Mouse (Mus musculus): ENCODE results near the gene Pard3.

Pard3 gene

DNA sequence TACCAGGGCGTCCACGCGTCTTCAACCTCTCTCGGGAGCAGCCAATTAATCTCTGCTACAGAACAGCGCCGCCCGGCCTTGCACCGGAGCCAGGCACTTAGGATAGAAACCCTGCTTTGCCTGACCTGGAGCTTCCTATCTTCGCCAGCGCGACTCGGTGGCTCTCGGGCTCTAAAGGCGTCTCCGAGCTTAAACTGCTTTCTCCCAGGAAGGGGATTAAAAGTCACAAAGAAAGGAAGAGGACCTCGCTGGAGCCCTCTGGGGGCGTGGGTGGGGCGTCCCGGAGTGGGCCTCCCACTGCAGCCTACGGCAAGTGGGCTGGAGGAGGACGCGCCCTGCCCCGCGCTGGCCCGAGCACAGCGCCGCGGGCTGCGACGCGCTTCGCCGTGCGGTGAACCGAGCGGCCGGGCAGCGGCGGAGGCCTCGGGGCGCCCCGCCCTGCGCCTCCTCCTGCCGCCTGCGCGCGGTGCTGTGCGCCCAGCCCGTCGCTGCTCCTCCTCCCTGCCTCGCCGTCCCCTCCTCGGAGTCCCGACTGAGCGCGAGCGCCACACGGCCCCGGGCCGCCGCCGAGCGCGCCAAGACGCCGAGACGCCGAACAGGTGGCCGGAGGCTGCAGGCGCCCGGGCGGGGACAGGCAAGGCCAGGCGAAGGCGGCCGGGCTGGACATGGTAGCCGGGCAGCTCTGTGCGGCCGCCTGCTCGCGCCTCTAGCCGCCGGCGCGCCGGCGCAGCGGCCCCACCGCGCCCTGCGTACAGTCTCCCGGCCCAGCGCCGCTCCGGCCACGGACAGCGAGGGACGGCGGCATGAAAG, at the start of gene Pard3:
Pard3 (plus strand) TSS at position 343 of the 810 bp plus-strand sequence.
- DNase-seq (ENCODE audit: low read depth), result no peak

DNA sequence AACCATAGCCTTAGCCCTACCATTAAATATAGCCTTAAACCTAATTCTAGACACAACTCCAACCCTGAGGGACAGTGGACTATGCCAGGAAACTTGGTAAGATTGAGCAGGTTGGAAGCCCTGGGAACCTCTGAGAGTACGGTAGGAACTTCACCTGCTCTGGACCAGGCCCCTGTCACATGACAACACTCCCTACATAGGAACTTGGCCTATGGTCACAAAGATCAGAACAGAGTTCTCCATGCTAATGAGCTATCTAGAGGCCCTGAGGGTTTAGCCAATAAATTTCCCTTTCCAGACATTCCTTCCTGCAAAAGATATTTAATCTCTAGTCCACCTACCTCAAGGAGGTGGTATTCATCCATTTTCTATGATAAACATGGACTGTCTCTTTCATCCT, 41.9 kb upstream of the Pard3 start:
- no peak for DNase-seq (ENCODE audit: low read depth)

GRCm38 (mm10) chr8:127025256-127025717, 38.4 kb upstream of the Pard3 start:
- no peak for DNase-seq (ENCODE audit: low read depth)

- DNase-seq (ENCODE audit: low read depth), result no peak
These were observed 37.9 kb upstream of the Pard3 start for GRCm38 (mm10) chr8:127025775-127026174.

- no peak for DNase-seq (ENCODE audit: low read depth)
These were observed 32.2 kb upstream of the Pard3 start for GRCm38 (mm10) chr8:127031476-127031875.

GRCm38 (mm10) chr8:127038928-127039327, 24.8 kb upstream of the Pard3 start:
- DNase-seq (ENCODE audit: low read depth), result no peak

DNA sequence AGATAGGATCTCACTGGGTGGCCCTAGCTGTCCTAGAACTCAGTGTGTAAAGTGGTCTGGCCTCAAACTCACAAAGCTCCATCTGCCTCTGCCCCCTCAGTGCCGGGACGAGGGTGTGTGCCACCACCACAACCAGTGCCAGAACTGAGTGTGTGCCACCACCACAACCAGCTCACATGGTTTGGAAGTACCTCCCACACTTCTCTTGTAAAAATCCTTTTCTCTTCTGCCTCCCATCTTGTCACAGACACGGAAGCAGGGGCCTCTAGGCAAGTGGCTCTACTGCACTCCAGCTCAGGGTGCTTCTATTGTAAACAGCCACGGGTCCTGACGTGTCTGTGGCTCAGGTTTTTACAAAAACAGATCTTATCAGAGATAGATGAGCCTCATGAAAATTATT, 13.7 kb upstream of the Pard3 start:
- no peak for DNase-seq (ENCODE audit: low read depth)

DNA sequence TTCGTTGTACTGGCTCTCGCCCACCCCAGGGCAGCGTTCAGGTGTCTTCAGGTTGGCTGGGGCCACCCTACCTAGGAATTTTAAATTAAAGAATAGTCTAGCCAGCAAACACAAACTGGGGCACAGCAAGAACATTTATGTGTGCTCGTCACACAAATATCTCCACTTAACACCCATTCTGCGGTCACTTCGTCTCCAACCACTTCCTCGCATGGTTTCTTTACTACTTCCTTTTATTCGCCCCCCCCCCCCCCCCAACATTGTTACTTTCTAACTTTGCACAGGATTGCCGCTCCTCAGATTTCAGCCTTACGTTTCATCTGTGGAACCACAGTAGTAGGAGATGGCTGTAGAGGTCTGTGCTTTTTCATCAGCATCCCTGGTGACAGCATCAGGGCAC, 11.6 kb upstream of the Pard3 start:
- no peak for DNase-seq (ENCODE audit: low read depth)

DNA sequence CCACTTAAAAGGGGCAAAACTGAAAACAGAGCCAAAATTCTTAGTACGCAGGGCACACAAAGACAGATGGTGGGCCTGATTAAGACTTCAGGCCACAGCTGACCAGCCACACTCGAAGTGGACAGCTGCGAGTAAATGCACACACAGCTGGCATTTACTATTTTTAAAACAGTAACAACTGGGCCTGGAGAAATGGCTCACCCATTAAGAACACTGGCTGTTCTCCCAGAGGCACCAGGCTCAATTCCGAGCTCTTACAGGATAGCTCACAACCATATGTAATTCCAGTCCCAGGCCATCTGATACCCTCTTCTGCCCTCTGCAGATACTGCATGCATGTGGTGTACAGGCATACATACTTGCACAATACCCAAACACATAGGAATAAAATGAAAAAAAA, 8.6 kb upstream of the Pard3 start:
- DNase-seq (ENCODE audit: low read depth), result no peak

DNA sequence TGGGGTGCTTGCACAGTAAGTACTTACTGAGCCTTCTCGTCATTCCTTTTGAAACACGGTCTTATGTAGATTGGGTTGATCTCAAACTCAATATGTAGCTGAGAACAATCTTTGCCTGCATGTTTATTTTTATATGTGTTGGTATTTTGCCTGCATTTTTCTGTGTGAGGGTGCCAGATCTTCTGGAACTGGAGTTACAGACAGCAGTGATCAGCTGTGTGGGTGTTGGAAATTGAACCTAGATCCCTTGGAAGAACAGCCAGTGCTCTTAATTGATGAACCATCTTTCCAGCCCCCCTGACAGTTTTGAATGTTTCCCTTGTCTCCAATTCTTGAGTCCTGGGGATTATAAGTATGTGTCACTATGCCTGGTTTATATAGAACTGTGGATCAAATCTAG, 4.9 kb upstream of the Pard3 start:
- DNase-seq (ENCODE audit: low read depth), result no peak

DNA sequence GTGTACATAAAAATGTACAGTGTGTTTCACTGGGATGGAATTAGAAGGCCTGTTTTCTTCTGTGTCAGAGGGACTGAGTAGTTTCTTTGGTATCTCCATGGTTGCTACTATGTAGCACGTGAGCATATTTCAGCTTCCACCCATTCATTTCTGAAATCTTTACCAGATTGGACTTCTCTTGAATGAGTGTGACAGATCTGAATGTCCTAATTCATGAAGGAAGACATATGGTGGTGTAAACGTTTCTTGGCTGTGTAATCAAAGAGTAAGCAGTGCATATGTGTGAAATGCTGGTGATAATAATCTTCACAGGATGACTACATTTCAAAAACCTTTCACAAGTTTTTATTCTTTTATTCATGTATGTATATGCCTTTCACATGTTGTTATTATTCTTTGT, 3.9 kb upstream of the Pard3 start:
- no peak for DNase-seq (ENCODE audit: low read depth)

DNA sequence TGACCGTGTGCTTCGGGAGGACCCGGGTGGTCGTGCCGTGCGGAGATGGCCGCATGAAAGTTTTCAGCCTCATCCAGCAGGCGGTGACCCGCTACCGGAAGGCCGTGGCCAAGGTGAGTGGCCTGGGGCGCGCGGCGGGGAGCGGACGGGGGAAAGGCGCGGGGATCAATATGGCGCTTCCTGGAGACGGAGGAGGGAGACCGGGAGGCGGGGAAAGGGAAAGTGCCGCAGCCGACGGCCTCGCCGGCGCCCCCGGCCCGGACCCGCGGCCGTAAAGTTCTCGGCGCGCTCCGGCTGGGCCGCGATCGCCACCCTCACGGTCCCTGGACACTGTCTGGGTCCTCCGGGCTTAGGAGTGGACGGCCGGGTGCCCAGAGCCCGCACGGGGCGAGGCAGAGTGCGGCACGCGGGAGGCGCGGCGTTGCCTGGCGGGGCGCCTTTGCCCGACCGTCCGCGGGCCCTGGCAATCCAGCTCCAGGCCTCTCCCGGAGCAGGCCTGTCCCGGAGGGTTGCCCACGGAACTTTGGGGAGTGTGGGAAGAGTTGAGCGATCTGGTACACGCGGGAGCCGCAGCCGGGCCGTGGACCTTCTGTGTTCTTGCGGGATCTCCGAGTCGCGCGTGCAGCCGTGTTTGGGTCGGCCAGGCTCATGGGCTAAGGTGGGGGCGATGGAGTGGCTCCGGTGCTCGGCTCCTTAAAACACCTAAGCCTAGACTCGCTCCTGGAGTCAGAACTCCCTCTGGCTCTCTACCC, 844 bp downstream of the Pard3 start:
- DNase-seq (ENCODE audit: low read depth), result no peak

- DNase-seq (ENCODE audit: low read depth), result no peak
These were observed 1.4 kb downstream of the Pard3 start for GRCm38 (mm10) chr8:127065113-127065473.

GRCm38 (mm10) chr8:127065791-127066190, 2.1 kb downstream of the Pard3 start:
- DNase-seq (ENCODE audit: low read depth), result no peak

- DNase-seq (ENCODE audit: low read depth), result no peak
These were observed 2.8 kb downstream of the Pard3 start for GRCm38 (mm10) chr8:127066501-127066900.

DNA sequence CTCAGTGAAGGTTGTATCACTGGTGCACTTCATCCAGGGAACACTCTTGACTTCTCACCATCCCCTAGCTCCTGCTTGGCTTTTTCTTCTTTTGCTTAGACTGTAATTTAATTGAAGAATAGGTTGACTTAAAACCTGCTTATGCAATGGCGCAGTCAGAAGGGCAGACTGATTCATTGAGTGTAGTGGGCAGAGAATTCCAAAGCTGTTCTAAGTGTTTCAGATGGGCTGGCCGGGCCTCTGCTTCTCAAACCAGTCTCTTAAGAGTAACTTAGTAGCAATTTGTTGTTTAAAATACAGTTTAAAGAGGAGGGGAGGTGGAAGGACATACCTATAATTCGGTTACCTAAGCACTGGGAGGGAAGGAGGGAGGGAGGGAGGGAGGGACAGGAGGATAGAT, 5.0 kb downstream of the Pard3 start:
- DNase-seq (ENCODE audit: low read depth), result no peak

DNA sequence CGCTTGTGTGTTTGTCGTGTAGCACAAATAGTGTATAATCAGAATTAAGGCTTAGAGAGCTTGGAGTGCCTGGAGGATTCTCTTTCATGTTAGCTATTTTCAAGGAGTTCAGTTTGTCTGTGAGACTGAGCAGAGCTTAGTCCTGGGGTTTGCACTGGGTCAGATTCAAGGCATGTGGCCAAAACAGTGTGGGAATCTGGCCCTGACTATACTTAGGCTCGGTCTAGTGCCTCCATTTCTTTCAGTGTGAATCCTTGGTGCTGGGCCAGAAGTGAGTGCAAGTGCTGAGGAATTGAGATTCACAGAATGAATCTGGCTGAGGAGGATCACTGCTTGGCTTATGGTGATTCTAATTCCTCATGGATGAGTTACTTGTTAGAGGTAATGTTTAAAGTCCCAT, 6.5 kb downstream of the Pard3 start:
- no peak for DNase-seq (ENCODE audit: low read depth)

GRCm38 (mm10) chr8:127073052-127073618, 9.4 kb downstream of the Pard3 start:
- no peak for DNase-seq (ENCODE audit: low read depth)

GRCm38 (mm10) chr8:127076511-127076910, 12.8 kb downstream of the Pard3 start:
- DNase-seq (ENCODE audit: low read depth), result no peak

- no peak for DNase-seq (ENCODE audit: low read depth)
These were observed 15.6 kb downstream of the Pard3 start for GRCm38 (mm10) chr8:127079244-127079805.

DNA sequence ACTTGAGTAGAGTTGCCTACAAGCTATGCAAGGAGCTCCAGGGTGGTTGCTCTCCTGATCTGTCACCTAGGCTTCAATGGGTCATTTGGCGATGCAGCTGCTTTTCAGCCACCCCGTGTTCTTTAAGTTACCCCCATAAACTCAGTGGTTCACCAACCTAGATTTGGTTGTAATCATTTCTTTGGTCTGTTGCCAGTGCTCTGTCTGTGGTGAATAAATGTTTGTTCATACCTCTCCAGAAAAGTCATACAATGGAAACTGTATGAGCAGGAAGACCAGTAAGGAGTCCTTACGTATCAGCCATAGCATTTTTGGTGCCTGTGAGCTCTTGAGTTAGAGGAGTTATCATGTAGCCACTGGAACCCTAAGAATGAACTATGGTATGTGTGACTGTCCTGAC, 17.6 kb downstream of the Pard3 start:
- DNase-seq (ENCODE audit: low read depth), result no peak

DNA sequence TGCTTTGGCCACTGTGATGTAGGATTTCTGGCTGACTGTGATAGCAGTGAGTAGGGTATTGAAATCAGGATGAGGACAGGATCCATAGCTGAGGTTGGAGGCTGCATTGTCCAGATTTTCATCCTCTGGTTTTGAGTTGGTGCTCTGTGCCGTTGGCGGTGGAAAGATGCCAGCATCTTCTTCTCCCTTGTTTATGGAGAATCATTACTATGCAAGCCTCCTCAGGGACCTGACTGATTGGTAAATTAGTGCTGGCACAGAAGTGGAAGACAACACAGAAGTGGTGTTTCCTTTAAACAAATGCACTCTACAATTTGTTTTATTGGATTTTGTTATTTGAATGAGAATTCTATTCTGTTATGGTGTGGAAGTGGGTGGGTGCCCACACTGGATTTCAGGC, 18.8 kb downstream of the Pard3 start:
- DNase-seq (ENCODE audit: low read depth), result no peak

DNA sequence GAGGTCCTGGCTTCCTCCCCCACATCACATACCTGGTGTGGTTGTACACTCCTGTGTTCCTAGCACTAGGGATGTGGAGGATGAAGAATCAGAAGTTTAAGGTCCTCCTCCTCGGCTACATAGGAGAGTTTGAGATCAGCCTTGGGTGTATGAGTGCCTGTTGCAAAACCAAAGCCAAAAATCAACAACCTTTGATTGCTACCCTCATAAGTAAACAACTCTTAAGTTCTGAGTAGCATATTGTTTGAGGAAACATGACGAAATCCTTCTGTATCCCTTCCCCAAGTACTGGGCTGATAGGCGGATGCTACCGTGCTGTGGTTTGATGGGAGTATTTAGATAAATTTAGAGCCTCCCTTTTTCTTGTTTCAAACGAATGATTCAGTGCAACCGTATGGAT, 20.9 kb downstream of the Pard3 start:
- DNase-seq (ENCODE audit: low read depth), result no peak

All from c-Kit-positive CD71-positive TER-119-negative erythroid progenitor cells, embryonic 14.5 days (primary cell).